Mouse (Mus musculus): ENCODE measurements at regions not wholly inside any gene's neighbourhood (a gene's known extent, or its start where the extent isn't known, plus 50 kb on each side); places are given as distances from the start of the nearest gene placed in this dataset.

DNA sequence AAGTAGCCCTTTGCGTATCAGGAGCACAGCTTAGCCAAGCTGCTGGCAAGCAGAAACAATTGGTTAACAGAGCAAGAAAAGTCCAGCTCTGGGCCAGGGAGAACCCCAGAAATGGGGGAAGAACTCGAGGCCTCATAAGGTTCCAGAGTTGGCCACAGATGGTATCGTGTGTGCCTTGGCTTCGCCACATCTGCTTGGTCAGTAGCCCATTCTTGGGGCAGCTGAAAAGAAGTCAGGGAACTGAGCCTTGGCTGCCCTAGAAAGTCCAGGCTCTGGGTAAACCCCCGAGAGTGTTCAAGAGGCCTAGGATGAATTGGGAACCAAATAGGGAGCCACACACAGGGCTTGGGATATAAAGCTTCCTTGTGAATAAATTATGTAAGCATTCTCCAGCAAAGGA is 78.7 kb downstream of the Zfp36l1 start:
- Histone ChIP-seq H3K4me1 (peaks cover 35% of the 10 kb centered on the region), H3K36me3 (no peaks in the 10 kb centered on the region), H3K9me3 (no peaks in the 10 kb centered on the region), H3K27ac (peak overlapping the region; percentile 49; the same call in 1 of the 2 replicates), H3K4me3 (no peak overlapping the region), H3K27me3 (ENCODE audit: insufficient read depth, poor library complexity, severe bottlenecking) (no peaks in the 10 kb centered on the region)
- no peak for DNase-seq (ENCODE audit: low spot score)
- WGBS, result 90% methylated on average over 5 of the region's 5 CpGs

DNA sequence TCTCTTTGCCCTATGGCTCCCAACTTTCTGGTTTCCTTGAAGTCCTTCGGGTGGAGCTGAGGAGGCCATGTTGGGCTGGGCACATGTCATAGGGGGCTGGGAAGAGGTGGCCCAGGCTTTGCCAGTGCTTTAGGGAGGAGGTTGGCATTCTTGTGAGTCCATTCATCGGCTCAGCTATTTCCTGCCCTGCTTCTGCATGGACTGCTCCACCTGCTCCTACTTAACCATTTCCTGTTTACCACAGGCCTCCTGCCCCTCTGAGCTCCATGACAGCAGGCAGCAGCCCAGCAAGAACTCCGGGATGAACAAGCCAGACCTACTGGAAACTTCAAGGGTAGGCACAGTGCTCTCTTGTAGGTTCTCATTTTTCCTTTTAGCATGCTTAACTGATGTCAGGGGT is 80.3 kb downstream of the Zfp36l1 start:
- no peaks in the 10 kb centered on the region for H3K36me3 ChIP-seq
- H3K27me3 ChIP-seq (ENCODE audit: insufficient read depth, poor library complexity, severe bottlenecking), result no peaks in the 10 kb centered on the region
- 57% methylated on average over 3 of the region's 3 CpGs for WGBS
- peak overlapping the region; percentile 24; the same call in 1 of the 2 replicates for H3K27ac ChIP-seq
- peaks cover 30% of the 10 kb centered on the region for H3K4me1 ChIP-seq
- H3K4me3 ChIP-seq, result no peak overlapping the region
- H3K9me3 ChIP-seq, result no peaks in the 10 kb centered on the region
- no peak for DNase-seq (ENCODE audit: low spot score)

DNA sequence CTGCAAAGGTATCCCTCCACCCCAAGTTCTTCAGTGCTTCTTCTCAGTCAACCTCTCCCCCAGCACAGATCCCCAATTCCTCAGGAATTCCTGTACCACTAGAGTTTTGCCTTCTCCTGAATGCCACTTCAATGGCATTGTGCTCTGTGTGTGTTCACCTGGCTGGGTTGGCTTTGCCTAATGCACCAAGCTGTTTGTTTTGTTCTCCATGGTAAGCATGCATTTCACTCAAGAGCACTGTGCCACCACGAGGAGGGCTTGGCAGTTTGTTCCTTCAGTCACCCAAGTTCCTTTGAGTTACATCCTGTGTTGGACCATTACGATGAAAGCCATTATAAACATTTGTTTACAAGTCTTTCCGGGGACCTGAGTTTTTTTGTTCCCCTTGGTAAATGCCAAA is 84.5 kb downstream of the Zfp36l1 start:
- WGBS, result 77% methylated on average over 3 of the region's 3 CpGs
- Histone ChIP-seq H3K27me3 (ENCODE audit: insufficient read depth, poor library complexity, severe bottlenecking) (no peaks in the 10 kb centered on the region), H3K36me3 (no peaks in the 10 kb centered on the region)

DNA sequence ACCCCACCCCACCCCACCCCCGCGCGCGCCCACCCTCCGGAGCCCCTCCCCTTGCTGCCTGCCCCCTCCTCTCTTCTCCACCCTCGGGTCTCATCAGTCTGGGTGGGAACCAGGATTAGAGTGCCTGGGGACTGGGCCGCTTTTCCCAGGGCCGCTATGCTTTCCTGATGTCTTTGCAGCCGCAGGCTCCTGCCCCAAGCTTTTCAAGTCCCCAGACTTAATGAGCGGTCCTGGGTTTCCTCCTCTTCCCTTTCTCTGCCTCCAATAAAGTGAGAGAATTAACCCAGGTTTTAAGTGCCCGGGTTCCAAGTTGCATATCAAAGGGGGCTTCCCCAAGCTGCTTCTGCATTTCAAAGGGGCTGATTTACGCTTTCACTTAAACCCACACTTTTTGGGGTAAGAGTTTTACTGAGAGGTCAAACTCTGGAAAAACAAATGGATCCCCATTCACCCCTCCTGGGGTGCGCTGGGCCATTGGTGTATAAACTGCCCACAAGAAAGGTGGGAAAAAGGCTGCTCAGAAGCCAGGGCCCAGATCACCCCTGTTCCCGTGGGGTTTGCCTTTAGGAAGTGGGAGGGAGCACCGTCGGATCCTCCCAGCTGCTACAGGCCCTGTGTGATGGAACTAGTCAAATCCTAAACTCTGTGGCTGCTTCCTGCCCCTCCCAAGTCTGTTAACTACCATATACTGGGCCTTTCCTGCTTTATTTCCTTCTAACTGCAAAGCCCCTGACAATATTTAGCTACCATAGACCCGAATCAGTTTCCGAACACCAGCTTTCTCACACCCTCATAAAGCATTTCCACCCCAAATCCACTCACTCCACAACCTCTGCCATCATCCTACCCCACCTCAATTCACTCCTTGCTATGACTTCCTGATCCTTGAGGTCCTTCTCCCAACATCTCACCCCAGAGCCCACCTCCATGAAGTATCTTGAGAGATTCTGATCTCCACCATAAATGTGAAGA is 89.4 kb downstream of the Zfp36l1 start:
- H3K27me3 ChIP-seq (ENCODE audit: insufficient read depth, poor library complexity, severe bottlenecking), result no peaks in the 10 kb centered on the region
- H3K9me3 ChIP-seq, result no peaks in the 10 kb centered on the region; the same call in 1 of the 2 replicates
- H3K4me1 ChIP-seq, result peaks cover 57% of the 10 kb centered on the region
- peak overlapping the region; percentile 27 for H3K4me3 ChIP-seq
- no peaks in the 10 kb centered on the region for H3K36me3 ChIP-seq
- no peak for DNase-seq (ENCODE audit: low spot score)
- H3K27ac ChIP-seq, result peak overlapping the region; percentile 86
- WGBS, result 20% methylated on average over 18 of the region's 18 CpGs

More for the DNA sequence above, 84.5 kb downstream of the Zfp36l1 start:
- no peak for DNase-seq (ENCODE audit: low spot score)
- Histone ChIP-seq H3K4me3 (no peak overlapping the region), H3K9me3 (no peaks in the 10 kb centered on the region; the same call in 1 of the 2 replicates), H3K4me1 (peaks cover 30% of the 10 kb centered on the region), H3K27ac (no peak overlapping the region)

DNA sequence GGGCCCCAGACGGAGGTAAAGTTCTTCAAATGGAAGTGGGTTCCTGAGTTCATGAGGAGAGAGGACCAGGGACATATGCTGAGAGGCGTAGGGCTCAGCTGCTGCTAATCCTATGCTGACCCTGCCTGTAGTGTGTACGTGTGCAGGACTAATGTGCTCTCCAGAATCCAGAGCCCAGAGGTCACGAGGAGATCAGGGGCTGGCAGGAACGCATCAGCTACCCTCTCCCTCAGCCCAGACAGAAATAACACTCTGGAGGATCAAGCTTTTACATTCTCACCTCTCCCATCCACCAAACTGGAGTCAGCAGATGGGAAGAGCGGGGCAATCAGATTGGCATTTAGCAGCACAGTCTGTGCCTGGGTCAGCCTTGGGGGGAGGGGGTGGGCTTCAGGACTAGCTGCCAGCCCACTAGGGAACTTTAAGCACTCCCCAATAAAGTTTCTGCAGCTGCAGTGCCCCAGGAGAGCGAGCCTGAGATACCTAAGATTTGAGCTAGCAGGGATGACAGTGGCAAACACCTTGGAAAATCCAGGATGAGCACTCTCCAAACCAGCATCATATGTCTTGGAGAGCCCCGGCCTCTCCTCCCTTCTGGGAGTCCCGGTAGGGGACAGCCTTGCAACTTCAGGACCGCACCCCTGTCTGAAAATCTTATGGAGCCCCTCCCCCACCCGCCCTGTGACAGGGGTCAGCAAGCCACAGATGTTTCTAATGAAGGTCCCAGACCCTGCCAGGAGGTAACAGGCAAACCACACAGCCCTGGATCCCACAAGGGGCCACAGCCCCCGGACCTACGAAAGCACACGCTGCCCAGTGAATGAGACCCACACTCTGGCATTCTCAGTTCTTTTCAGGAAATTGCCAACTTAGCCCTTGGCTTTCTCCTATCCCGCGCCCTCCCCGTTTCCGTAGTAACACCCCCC is 90.4 kb downstream of the Zfp36l1 start:
- peaks cover 67% of the 10 kb centered on the region for H3K4me1 ChIP-seq
- 14% methylated on average over 18 of the region's 18 CpGs for WGBS
- H3K27ac ChIP-seq, result peak overlapping the region; percentile 86
- no peak for DNase-seq (ENCODE audit: low spot score)
- H3K36me3 ChIP-seq, result no peaks in the 10 kb centered on the region
- peak overlapping the region; percentile 27 for H3K4me3 ChIP-seq
- no peaks in the 10 kb centered on the region; the same call in 1 of the 2 replicates for H3K9me3 ChIP-seq
- no peaks in the 10 kb centered on the region for H3K27me3 ChIP-seq (ENCODE audit: insufficient read depth, poor library complexity, severe bottlenecking)

DNA sequence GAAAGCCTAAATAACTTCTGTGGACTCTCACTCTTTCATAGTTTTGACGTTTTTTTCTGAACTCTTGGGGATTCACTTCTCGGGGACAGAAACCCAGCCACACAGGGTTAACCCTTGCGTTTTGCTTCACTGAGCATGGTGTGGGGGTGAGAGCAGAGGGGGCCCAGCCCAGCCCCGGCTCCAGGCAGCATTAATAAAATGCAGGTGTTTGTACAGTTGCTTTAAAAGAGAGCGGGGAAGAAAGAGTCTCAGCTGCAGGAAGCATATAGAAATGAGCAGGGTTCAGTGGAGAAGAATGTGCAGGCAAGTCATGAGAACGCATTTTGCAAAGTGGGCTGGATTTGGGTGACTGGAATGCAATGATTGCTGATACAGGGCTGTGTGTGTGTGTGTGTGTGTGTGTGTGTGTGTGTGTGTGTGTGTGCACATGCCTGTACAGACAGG is 91.8 kb downstream of the Zfp36l1 start:
- Histone ChIP-seq H3K36me3 (no peaks in the 10 kb centered on the region), H3K9me3 (no peaks in the 10 kb centered on the region), H3K27me3 (ENCODE audit: insufficient read depth, poor library complexity, severe bottlenecking) (no peaks in the 10 kb centered on the region), H3K4me1 (peaks cover 77% of the 10 kb centered on the region), H3K4me3 (no peak overlapping the region), H3K27ac (peak overlapping the region; percentile 78)
- no peak for DNase-seq (ENCODE audit: low spot score)
- 39% methylated on average over 6 of the region's 6 CpGs for WGBS

DNA sequence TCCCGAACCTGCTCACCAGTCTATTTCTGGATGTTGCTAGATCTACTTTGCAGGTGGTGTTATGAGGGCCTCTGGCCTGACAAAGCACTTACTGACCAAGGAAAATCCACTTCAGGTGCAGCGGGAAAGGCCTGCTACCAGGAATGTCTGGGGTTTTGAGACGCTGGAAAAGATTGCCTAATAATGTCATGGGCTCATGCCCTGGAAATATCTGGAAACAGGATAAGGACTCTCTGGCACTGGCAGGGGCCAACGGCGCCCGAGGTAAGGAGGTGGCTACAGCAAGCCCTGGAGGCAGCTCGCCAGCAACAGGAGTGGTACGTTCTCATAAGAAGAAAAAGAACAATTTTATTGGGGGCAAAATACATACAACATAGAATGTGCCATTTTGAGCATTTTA is 94.7 kb downstream of the Zfp36l1 start:
- no peaks in the 10 kb centered on the region for H3K9me3 ChIP-seq
- 70% methylated on average over 8 of the region's 8 CpGs for WGBS
- no peaks in the 10 kb centered on the region for H3K27me3 ChIP-seq (ENCODE audit: insufficient read depth, poor library complexity, severe bottlenecking)
- no peak for DNase-seq (ENCODE audit: low spot score)
- H3K27ac ChIP-seq, result peak overlapping the region; percentile 76
- H3K4me1 ChIP-seq, result peaks cover 73% of the 10 kb centered on the region
- H3K36me3 ChIP-seq, result no peaks in the 10 kb centered on the region
- no peak overlapping the region for H3K4me3 ChIP-seq

DNA sequence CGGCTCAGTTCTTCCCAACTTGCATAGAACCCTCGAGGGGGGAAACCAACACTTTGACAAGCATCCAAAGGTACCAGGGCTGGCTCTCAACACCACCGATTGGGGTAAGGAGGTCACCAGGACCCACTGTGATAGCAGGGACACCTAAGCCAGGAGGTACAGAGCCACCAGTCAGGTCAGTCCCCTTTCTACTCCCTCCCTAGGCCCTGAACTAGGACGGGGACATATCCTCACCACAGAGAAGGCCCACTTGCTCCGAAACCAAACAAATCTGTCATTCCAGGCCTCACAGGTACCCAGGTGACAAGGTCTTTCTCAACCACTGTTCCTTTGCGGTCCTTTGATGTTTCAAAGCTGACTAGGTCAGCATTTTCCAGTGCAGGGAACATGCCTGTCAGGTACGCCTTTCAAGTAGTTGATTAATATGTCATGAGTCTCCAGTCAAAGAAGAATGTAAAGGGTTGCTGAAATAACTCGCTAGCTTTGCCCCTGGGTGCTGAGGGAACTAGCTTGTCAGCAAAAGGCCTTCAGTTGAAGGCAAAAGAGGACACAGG is 95.4 kb downstream of the Zfp36l1 start:
- DNase-seq (ENCODE audit: low spot score), result no peak
- WGBS, result 67% methylated on average over 8 of the region's 8 CpGs
- H3K36me3 ChIP-seq, result no peaks in the 10 kb centered on the region

DNA sequence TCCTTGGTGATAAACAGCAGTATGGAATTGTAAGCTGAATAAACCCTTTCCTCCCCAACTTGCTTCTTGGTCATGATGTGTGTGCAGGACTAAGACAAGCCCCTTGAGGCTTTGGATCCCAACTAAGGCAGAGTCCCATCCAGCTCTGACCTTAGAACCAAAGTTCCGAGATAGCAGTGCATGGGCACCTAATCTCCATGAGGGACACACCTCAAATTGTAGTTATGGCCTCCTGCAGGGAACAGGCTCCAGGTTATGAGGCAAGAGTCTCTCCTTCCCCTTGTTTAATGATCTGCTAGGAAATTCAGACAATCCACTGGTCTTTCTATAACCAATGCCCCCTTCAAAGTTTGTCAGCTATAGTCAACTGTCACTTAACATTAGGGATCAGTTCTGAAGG is 96.9 kb downstream of the Zfp36l1 start:
- no peak for DNase-seq (ENCODE audit: low spot score)
- H3K27ac ChIP-seq, result 0 out of 2 replicates have a peak overlapping the region, but pooled peaks have one; percentile 22
- peaks cover 71% of the 10 kb centered on the region for H3K4me1 ChIP-seq
- no peaks in the 10 kb centered on the region for H3K9me3 ChIP-seq
- H3K36me3 ChIP-seq, result no peaks in the 10 kb centered on the region
- no peak overlapping the region for H3K4me3 ChIP-seq
- 95% methylated on average over 1 of the region's 1 CpGs for WGBS
- H3K27me3 ChIP-seq (ENCODE audit: insufficient read depth, poor library complexity, severe bottlenecking), result no peaks in the 10 kb centered on the region

More for the DNA sequence above, 95.4 kb downstream of the Zfp36l1 start:
- peaks cover 72% of the 10 kb centered on the region for H3K4me1 ChIP-seq
- peak overlapping the region; percentile 76 for H3K27ac ChIP-seq
- H3K27me3 ChIP-seq (ENCODE audit: insufficient read depth, poor library complexity, severe bottlenecking), result no peaks in the 10 kb centered on the region
- H3K9me3 ChIP-seq, result no peaks in the 10 kb centered on the region
- no peak overlapping the region for H3K4me3 ChIP-seq

DNA sequence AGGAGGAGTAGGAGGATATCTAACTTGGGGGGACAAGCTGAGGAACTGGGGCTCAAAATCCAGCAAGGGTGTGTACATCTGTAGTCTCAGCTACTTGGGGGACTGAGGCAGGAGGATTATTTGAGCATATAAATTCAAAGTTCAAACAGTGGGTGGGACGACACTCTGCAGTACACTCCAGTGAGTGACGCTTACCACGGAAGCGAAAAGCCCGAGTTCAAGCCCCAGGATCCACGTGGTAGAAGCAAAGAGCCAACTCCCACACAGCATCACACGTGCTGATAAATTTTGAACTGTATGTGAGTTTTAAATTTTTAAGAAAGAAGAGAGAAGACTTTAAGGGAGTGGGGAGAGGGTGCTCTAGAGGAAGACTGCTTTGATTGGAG is 98.2 kb downstream of the Zfp36l1 start:
- Histone ChIP-seq H3K36me3 (no peaks in the 10 kb centered on the region), H3K9me3 (no peaks in the 10 kb centered on the region), H3K4me3 (no peak overlapping the region), H3K27ac (peak overlapping the region; percentile 56), H3K4me1 (peaks cover 64% of the 10 kb centered on the region), H3K27me3 (ENCODE audit: insufficient read depth, poor library complexity, severe bottlenecking) (no peaks in the 10 kb centered on the region)
- DNase-seq (ENCODE audit: low spot score), result no peak
- WGBS, result 67% methylated on average over 7 of the region's 7 CpGs

DNA sequence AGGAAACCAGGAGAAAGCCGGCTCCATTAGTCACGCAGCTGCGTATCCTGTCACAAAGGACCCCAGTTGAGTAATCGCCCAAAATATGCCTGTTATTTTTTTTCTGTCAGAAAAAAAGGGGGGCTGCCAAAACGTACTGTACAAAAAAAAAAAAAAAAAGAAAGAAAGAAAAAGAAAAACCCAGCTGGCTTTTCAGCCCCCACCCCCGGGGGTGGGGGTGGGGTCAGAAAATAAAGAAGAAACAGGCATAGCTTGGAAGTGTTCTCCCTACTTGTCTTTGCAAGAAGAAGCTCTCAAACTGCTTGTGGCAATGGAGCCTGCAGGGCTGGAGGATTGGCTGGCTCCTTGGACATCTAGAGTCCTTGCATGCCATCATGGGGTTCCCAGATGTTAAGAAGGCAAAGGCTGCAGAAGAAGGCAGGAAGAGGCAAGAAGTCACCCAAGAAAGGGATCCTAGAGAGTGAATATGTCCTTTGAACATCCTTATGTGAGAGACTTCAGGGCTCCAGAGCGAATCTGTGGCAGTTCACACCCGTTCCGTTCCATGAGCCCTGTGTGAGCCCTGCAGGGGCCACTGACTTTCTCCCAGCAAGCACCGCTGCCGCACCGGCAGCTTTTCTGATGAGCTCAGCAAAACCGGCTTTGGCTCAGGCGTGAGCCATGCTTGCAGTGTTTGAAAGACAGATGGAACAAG is 98.8 kb downstream of the Zfp36l1 start:
- H3K4me1 ChIP-seq, result peaks cover 64% of the 10 kb centered on the region
- no peaks in the 10 kb centered on the region for H3K9me3 ChIP-seq
- no peaks in the 10 kb centered on the region for H3K27me3 ChIP-seq (ENCODE audit: insufficient read depth, poor library complexity, severe bottlenecking)
- WGBS, result 39% methylated on average over 14 of the region's 14 CpGs
- H3K4me3 ChIP-seq, result no peak overlapping the region
- no peaks in the 10 kb centered on the region for H3K36me3 ChIP-seq
- no peak for DNase-seq (ENCODE audit: low spot score)
- peak overlapping the region; percentile 56 for H3K27ac ChIP-seq

DNA sequence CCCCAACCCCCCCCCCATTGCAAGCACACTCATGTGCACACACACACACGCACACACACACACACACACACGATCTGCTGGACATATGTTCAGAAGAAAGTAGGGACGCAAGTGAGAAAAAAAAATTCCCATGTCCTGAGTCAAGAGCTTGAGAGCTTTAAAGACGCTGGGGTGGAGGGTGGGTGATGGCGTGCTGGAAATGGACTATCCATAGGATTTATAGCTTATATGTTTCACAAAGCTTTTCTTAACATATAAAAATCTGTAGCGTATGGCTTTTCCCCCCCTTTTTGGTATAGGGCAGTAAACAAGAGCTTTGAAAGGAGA is 99.3 kb downstream of the Zfp36l1 start:
- Histone ChIP-seq H3K4me1 (peaks cover 64% of the 10 kb centered on the region), H3K36me3 (no peaks in the 10 kb centered on the region), H3K27me3 (ENCODE audit: insufficient read depth, poor library complexity, severe bottlenecking) (no peaks in the 10 kb centered on the region), H3K27ac (peak overlapping the region; percentile 54; the same call in 1 of the 2 replicates), H3K9me3 (no peaks in the 10 kb centered on the region), H3K4me3 (no peak overlapping the region)
- no peak for DNase-seq (ENCODE audit: low spot score)
- WGBS, result 86% methylated on average over 6 of the region's 6 CpGs
